Mouse (Mus musculus) regulatory T cell (primary cell): ENCODE results near the gene Lipn.

ENCODE experiments used
- in situ Hi-C: fragments of 300-600 bp; cut with MboI, MseI; formaldehyde crosslinking; loops from one replicate; pipeline ENCODE4 v1.15.1; 2025; ENCODE audit warnings: high pct_unique_total_duplicates

The Lipn gene

DNA sequence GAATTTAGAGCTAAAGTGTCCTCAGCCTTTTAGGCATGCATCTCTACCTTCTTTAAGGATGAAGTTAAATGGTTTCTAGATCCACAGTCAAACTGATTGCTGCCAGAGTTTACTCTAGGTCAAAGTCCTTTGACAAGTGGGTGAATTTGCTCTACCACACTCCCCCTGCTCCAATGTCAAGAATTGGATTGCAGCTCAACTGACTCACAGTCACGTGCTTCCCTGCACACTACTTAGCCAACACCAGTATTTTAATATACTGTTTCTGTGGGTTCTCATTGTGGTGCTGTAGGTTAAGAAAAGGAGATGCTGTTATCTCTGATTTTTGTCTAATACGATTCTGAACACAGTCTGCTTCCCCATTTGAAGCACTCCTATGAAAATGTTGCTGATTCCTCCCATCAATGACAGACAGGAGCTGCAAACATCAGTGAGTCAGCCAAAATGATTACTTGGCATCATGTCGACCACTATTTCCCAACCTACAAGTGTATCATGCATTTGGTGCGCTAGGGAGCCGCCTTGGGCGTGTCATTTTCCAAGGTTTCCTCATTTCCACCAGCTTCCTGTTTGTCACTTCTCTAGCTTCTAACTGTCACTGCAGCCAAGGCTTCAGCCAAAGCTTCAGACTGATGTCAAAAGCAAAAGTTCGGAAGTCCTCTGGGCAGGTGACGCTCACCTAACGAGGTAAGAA is at the start of gene Lipn:
TSS of gene Lipn (plus strand) at position 580 of the 694 bp plus-strand sequence.
- in situ Hi-C loops = no loop called here

- in situ Hi-C loops = no loop called here
Observed at GRCm38 (mm10) chr19:34021440-34022172, 45.6 kb upstream of the Lipn start.

- in situ Hi-C loops = no loop called here
Observed at GRCm38 (mm10) chr19:34022759-34023158, 44.4 kb upstream of the Lipn start.

- in situ Hi-C loops = no loop called here
Observed at GRCm38 (mm10) chr19:34039731-34040130, 27.4 kb upstream of the Lipn start.

GRCm38 (mm10) chr19:34043008-34043407 is 24.1 kb upstream of the Lipn start:
- in situ Hi-C loops = no loop called here

GRCm38 (mm10) chr19:34049371-34050039 is 17.7 kb upstream of the Lipn start:
- in situ Hi-C loops = no loop called here

- in situ Hi-C loops = no loop called here
Observed at GRCm38 (mm10) chr19:34051502-34051901, 15.7 kb upstream of the Lipn start.

GRCm38 (mm10) chr19:34063547-34063946 is 3.6 kb upstream of the Lipn start:
- in situ Hi-C loops = no loop called here

DNA sequence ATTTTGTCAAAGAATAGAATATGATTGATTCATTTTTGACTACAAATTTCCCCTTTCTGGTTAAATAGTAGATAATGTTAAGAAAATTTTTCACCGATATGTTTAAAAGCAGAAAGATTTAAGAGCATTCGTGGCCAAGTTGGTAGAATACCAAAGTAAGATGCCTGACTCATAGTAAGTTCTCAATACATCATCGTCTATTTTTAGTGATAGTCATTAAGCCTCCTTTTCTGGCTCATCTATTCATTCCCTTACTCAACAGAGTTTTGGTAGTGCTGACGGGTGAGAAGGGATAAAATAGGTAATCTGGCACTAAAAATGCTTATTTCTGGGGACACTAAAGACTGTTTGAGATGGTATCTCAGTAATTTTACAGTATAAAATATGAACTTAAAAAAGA is 3.1 kb upstream of the Lipn start:
- in situ Hi-C loops = no loop called here

GRCm38 (mm10) chr19:34074239-34074638 is 7.1 kb downstream of the Lipn start:
- in situ Hi-C loops = no loop called here

GRCm38 (mm10) chr19:34078130-34078529 is 11.0 kb downstream of the Lipn start:
- in situ Hi-C loops = no loop called here

DNA sequence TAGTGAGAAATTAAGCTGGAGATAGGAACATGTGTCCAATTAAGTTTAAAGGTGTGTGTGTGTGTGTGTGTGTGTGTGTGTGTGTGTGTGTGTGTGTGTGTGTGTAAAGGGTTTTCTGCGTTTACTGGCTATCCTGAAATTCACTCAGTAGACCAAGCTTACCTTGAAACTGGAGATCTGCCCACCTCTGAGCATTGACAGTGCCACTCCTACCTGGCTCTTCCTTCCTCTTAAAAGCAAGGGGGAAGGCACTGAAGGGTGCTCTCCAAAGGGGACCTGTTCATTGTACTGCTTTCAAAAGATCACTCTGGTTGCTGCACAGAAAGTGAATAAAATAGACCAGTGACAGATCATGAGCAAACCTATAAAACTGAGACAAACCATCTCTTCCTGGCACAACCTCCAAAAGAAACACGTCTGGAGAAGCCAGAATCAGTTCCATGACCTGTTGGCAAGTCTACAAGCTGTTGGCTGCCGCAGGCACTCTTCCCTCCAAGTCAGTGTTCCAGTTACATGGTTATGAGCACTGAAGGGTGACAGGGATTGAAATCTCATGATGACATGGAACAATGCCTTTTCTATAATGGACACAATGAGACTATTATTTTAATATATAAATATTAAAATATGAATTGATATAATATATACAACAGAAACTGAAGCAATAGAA is 22.0 kb downstream of the Lipn start:
- in situ Hi-C loops = no loop called here

GRCm38 (mm10) chr19:34095381-34095780 is 28.2 kb downstream of the Lipn start:
- in situ Hi-C loops = no loop called here

GRCm38 (mm10) chr19:34096228-34096627 is 29.1 kb downstream of the Lipn start:
- in situ Hi-C loops = no loop called here

- in situ Hi-C loops = no loop called here
Observed at GRCm38 (mm10) chr19:34100633-34101032, 33.5 kb downstream of the Lipn start, which contains the start of gene Lipm. Lipm (plus strand) TSS chr19:34100933.

DNA sequence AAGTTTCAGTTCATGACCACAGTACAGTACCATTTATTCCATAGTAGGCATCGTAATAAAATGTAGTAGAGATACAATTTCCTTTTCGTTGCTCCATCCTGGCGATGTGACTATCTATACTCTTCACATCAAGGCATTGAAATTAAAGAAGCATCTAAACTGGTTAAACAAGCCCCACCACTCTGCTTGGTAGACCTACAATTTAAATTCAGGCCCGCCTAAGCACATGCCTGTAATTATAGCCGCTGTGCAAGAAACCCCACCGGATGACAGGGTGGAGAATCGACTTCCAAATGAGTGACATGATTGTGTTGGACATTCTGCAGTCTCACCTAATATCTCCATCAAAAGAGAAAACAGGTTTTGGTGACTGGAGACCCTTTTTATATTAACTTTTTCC is 34.7 kb downstream of the Lipn start:
- in situ Hi-C loops = no loop called here

DNA sequence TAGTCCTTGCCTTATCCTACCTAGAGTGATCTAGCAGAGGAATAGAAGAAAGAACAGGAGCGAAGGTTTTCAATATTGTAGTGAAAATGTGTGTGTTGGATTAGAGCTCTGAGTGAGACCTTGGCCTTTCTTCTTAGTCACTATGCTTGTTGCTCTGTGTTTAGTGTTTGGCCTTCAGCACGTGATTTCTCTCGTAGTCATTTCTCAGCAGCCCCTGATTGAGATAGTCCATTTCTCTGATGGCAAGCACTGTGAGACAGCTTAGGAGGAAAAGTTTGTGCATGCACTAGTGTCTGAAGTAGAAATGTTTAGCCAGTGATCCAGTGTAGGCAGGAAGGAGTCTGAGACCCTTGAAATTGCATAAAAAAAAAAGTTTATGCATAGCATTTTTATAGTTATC is 37.7 kb downstream of the Lipn start:
- in situ Hi-C loops = no loop called here

- in situ Hi-C loops = no loop called here
Observed at GRCm38 (mm10) chr19:34119102-34119501, 51.9 kb downstream of the Lipn start.

DNA sequence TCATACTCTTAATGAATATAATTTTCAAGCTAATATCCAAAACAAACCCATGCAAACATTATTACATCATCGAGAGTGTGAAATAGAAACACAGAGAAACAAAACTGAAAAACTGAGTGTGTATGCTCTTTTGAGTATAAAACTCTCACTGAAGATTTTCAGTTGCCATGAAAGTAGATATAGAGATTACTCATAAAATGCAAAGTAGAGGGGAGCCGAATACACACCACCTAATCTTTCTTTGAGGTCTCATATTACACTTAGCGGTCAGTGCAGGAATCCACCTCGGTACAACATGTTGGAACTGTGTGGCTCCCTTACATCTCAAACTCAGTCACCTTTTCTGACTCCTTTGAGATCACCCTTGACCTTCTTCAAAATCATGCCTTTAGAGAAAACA is 52.5 kb downstream of the Lipn start:
- in situ Hi-C loops = no loop called here

GRCm38 (mm10) chr19:34120107-34120731 is 53.1 kb downstream of the Lipn start:
- in situ Hi-C loops = no loop called here
